Mouse (Mus musculus) olfactory bulb, adult 2 months (tissue): Measurements from ENCODE around the gene Vmn1r121. TPM values are rescaled to one million over a fixed set of nuclear protein-coding genes. Genes with fewer than 3 reads are reported as not detected.
"Not testable (repeated sequence)": the region's sequence is repeated elsewhere in the genome, so short reads cannot be mapped to it uniquely, and the experiment has no call there.

Experiments used
- H3K27ac ChIP-seq: fragments of 200-500 bp; 2 replicates; pipeline ENCODE4 v1.5.1; 2012; ENCODE audit warnings: low read depth, low read length; ENCODE audit not compliant: insufficient read depth
- H3K4me1 ChIP-seq: fragments of 200-500 bp; 2 replicates; pipeline ENCODE4 v1.6.1; 2012; ENCODE audit warnings: low read length; ENCODE audit not compliant: control insufficient read depth, insufficient read depth
- H3K4me3 ChIP-seq: fragments of 200-500 bp; 2 replicates; pipeline ENCODE4 v1.5.1; 2012; ENCODE audit warnings: mild to moderate bottlenecking, low read depth, low read length, moderate library complexity; ENCODE audit not compliant: insufficient read depth
- WGBS: fragments of 180-500 bp; shearing (Covaris S2); methylation state at CpG from one replicate; pipeline ENCODE4 v1.1.7; 2018; 5-methylcytosine and 5-hydroxymethylcytosine counted together
- polyA plus RNA-seq: library from polyadenylated mRNA; stranded (reverse); fragments of >200 nt; gene quantifications from 2 replicates; pipeline ENCODE4 v1.2.4, GENCODE M21; 2012; ENCODE audit warnings: low replicate concordance; ENCODE audit not compliant: missing spikeins, insufficient read depth, insufficient read length

Gene Vmn1r121
- polyA plus RNA-seq: not detected in 2 replicates

GRCm38 (mm10) chr7:21098413-21098812 is at the start of gene Vmn1r121:
Vmn1r121 (minus strand) TSS chr7:21098513.
- not testable (repeated sequence) for H3K4me3 ChIP-seq, H3K4me1 ChIP-seq, H3K27ac ChIP-seq
- WGBS: 74% methylated on average over 5 of the region's 5 CpGs

GRCm38 (mm10) chr7:21134028-21134427 is 35.7 kb upstream of the Vmn1r121 start, which contains the start of gene Vmn1r122:
Vmn1r122 (minus strand) TSS chr7:21134128.
- H3K4me1 ChIP-seq, H3K4me3 ChIP-seq, H3K27ac ChIP-seq: not testable (repeated sequence)
- WGBS: 56% methylated on average over 3 of the region's 3 CpGs

- not testable (repeated sequence) for H3K4me1 ChIP-seq, H3K27ac ChIP-seq, H3K4me3 ChIP-seq
- 79% methylated on average over 1 of the region's 1 CpGs for whole genome bisulfite sequencing
These were observed 44.6 kb downstream of the Vmn1r121 start, which contains the start of gene Vmn1r120 for GRCm38 (mm10) chr7:21053684-21054083. Vmn1r120 (minus strand) TSS chr7:21053784.

Other genes with a start within 250 kb of the Vmn1r121 start
- not detected in 2 replicates for gene Vmn1r116, start 226.3 kb downstream of the Vmn1r121 start, polyA plus RNA-seq
- gene Vmn1r117, start 214.4 kb downstream of the Vmn1r121 start, polyA plus RNA-seq: not detected in 2 replicates
- gene Vmn1r118, start 186.2 kb downstream of the Vmn1r121 start, polyA plus RNA-seq: not detected in 2 replicates
- gene Vmn1r119, start 86.1 kb downstream of the Vmn1r121 start, polyA plus RNA-seq: not detected in 2 replicates
- not detected in 2 replicates for gene Vmn1r120, start 44.7 kb downstream of the Vmn1r121 start, polyA plus RNA-seq
- gene Vmn1r122, start 35.6 kb upstream of the Vmn1r121 start, polyA plus RNA-seq: not detected in 2 replicates
- gene Vmn1r123, start 63.7 kb upstream of the Vmn1r121 start, polyA plus RNA-seq: not detected in 2 replicates
- not detected in 2 replicates for gene Gm5157, start 91.9 kb upstream of the Vmn1r121 start, polyA plus RNA-seq
- gene Vmn1r124, start 162.1 kb upstream of the Vmn1r121 start, polyA plus RNA-seq: not detected in 2 replicates
- gene Vmn1r125, start 173.7 kb upstream of the Vmn1r121 start, polyA plus RNA-seq: not detected in 2 replicates
- gene Vmn1r126, start 203.0 kb upstream of the Vmn1r121 start, polyA plus RNA-seq: not detected in 2 replicates
- not detected in 2 replicates for gene Vmn1r127, start 221.3 kb upstream of the Vmn1r121 start, polyA plus RNA-seq